Mouse (Mus musculus) regulatory T cell (primary cell): ENCODE measurements around the gene Mon2.

Experiments
- in situ Hi-C: fragments of 300-600 bp; cut with MboI, MseI; formaldehyde crosslinking; loops from one replicate; pipeline ENCODE4 v1.15.1; 2025; ENCODE audit warnings: high pct_unique_total_duplicates

Gene Mon2

GRCm38 (mm10) chr10:122997852-122998251 is 78.5 kb downstream of the Mon2 start:
- in situ Hi-C loops = no loop called here

GRCm38 (mm10) chr10:122994402-122995107 is 81.8 kb downstream of the Mon2 start:
- in situ Hi-C loops = no loop called here

GRCm38 (mm10) chr10:122991648-122992047 is 84.7 kb downstream of the Mon2 start:
- in situ Hi-C loops = no loop called here

- in situ Hi-C loops = no loop called here
Observed at GRCm38 (mm10) chr10:122991053-122991452, 85.3 kb downstream of the Mon2 start.

- in situ Hi-C loops = no loop called here
Observed at GRCm38 (mm10) chr10:122990606-122991005, 85.7 kb downstream of the Mon2 start.

- in situ Hi-C loops = no loop called here
Observed at GRCm38 (mm10) chr10:122989916-122990315, 86.4 kb downstream of the Mon2 start.

- in situ Hi-C loops = no loop called here
Observed at GRCm38 (mm10) chr10:122988372-122988771, 87.9 kb downstream of the Mon2 start.

GRCm38 (mm10) chr10:122987671-122988128 is 88.6 kb downstream of the Mon2 start:
- in situ Hi-C loops = no loop called here

GRCm38 (mm10) chr10:122986320-122987225 is 89.7 kb downstream of the Mon2 start:
- in situ Hi-C loops = no loop called here

- in situ Hi-C loops = no loop called here
Observed at GRCm38 (mm10) chr10:122985515-122986319, 90.6 kb downstream of the Mon2 start.

- in situ Hi-C loops = no loop called here
Observed at GRCm38 (mm10) chr10:122985252-122985514, 91.1 kb downstream of the Mon2 start.

- in situ Hi-C loops = no loop called here
Observed at GRCm38 (mm10) chr10:122984531-122985251, 91.6 kb downstream of the Mon2 start.

- in situ Hi-C loops = no loop called here
Observed at GRCm38 (mm10) chr10:122983579-122984530, 92.5 kb downstream of the Mon2 start.

- in situ Hi-C loops = no loop called here
Observed at GRCm38 (mm10) chr10:122982909-122983578, 93.3 kb downstream of the Mon2 start.

- in situ Hi-C loops = no loop called here
Observed at GRCm38 (mm10) chr10:122980123-122980522, 96.2 kb downstream of the Mon2 start.

GRCm38 (mm10) chr10:122979356-122979755 is 96.9 kb downstream of the Mon2 start:
- in situ Hi-C loops = no loop called here

GRCm38 (mm10) chr10:122976038-122976437 is 100.3 kb downstream of the Mon2 start:
- in situ Hi-C loops = no loop called here

- in situ Hi-C loops = no loop called here
Observed at GRCm38 (mm10) chr10:122973241-122973640, 103.1 kb downstream of the Mon2 start.

GRCm38 (mm10) chr10:122970188-122970587 is 106.1 kb downstream of the Mon2 start:
- in situ Hi-C loops = no loop called here

GRCm38 (mm10) chr10:122966421-122966820 is 109.9 kb downstream of the Mon2 start:
- in situ Hi-C loops = no loop called here
